Mouse (Mus musculus) ES-Bruce4 (cell line): ENCODE measurements around the gene Zc3h18. TPM values are rescaled to one million over a fixed set of nuclear protein-coding genes. Genes with fewer than 3 reads are reported as not detected.

Experiments used
- H3K27ac ChIP-seq: 2 replicates; pipeline ENCODE4 v1.5.1; 2012; ENCODE audit warnings: low read length, inconsistent platforms; ENCODE audit not compliant: insufficient read depth
- H3K27me3 ChIP-seq: 2 replicates; pipeline ENCODE4 v1.6.1; 2012; ENCODE audit warnings: mild to moderate bottlenecking, low read length, inconsistent platforms; ENCODE audit not compliant: control insufficient read depth, poor library complexity, insufficient read depth, severe bottlenecking
- H3K36me3 ChIP-seq: 2 replicates; pipeline ENCODE4 v1.6.1; 2012; ENCODE audit warnings: inconsistent platforms, mild to moderate bottlenecking, low read length, moderate library complexity; ENCODE audit not compliant: control insufficient read depth, poor library complexity, insufficient read depth, severe bottlenecking
- H3K4me1 ChIP-seq: one replicate; pipeline ENCODE4 v1.8.1; 2011; ENCODE audit warnings: low read length; ENCODE audit not compliant: control insufficient read depth, insufficient read depth
- H3K4me3 ChIP-seq: 2 replicates; pipeline ENCODE4 v1.5.1; 2011; ENCODE audit warnings: low read depth, mild to moderate bottlenecking, low read length
- H3K9ac ChIP-seq: 2 replicates; pipeline ENCODE4 v1.6.1; 2012; ENCODE audit warnings: low read depth, mild to moderate bottlenecking, inconsistent platforms; ENCODE audit not compliant: poor library complexity, severe bottlenecking
- H3K9me3 ChIP-seq: replicated peaks from 2 replicates; pipeline ENCODE4 v1.6.1; 2012; ENCODE audit warnings: mild to moderate bottlenecking, low read length, inconsistent platforms; ENCODE audit not compliant: control insufficient read depth, poor library complexity, insufficient read depth, severe bottlenecking
- CTCF ChIP-seq: IDR thresholded peaks from one replicate; pipeline ENCODE4 v1.8.1; 2011; ENCODE audit warnings: low read depth, low read length
- EP300 ChIP-seq: IDR thresholded peaks from 2 replicates; pipeline ENCODE4 v1.6.1; 2011; ENCODE audit warnings: low read depth, low read length; ENCODE audit not compliant: insufficient read depth
- POLR2A ChIP-seq: IDR thresholded peaks from one replicate; pipeline ENCODE4 v1.8.1; 2011; ENCODE audit warnings: low read length; ENCODE audit not compliant: insufficient read depth
- polyA plus RNA-seq: library from polyadenylated mRNA; stranded (reverse); fragments of >200 nt; gene quantifications from 2 replicates; pipeline ENCODE4 v1.2.4, GENCODE M21; 2011; ENCODE audit warnings: low read depth; ENCODE audit not compliant: missing spikeins, insufficient read depth, insufficient read length

Gene Zc3h18
- polyA plus RNA-seq, 1 experiment, result 67.2 TPM

DNA sequence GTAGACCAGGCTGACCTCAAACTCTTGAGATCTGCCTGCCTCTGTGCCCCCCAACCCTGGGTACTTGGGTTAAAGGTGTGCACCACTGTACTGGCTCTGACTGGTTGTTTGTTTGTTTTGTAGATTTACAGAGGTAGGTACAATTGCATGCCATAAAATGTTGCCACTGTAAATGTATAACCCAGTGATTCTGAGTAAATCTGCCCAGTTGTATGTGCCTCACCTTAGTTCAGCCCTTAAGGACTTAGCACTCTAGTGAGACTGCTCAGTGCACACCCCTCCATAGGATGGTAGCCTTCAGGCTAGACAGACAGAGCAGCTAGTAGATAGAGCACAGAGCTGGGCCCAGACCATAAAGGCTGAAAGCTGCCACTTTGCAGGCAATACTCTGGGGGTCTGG is 17.3 kb downstream of the Zc3h18 start:
- H3K27me3 ChIP-seq, result no peaks in the 10 kb centered on the region
- no peak overlapping the region for H3K27ac ChIP-seq
- no peaks in the 10 kb centered on the region for H3K9me3 ChIP-seq
- peaks cover 60% of the 10 kb centered on the region for H3K36me3 ChIP-seq
- no peak overlapping the region for H3K4me3 ChIP-seq
- no peak for TF ChIP-seq EP300
- no peak for TF ChIP-seq CTCF
- TF ChIP-seq POLR2A, result no peak
- no peak overlapping the region for H3K9ac ChIP-seq
- no peaks in the 10 kb centered on the region for H3K4me1 ChIP-seq

DNA sequence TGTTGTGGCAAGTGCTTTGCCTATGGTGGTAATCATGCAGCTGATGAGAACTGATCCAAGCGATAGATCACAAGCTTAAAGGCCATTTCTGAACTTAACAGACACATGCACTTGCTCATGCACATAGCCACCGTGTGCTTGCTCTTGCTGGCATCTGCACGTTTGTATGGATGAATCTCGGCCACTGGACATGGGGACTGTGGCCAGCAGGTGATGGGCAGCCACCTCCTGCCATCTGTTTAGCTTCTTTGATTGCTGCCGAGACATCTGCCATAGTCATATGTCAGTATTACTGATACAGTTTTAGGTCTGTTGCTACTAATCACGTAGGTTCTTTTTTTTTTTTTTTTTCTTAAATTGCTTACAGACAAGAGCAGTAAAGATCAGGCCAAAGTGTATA is 18.9 kb downstream of the Zc3h18 start:
- no peaks in the 10 kb centered on the region for H3K9me3 ChIP-seq
- H3K4me3 ChIP-seq, result no peak overlapping the region
- H3K27ac ChIP-seq, result no peak overlapping the region
- TF ChIP-seq EP300 (no peak), CTCF (no peak), POLR2A (no peak)
- H3K4me1 ChIP-seq, result no peaks in the 10 kb centered on the region
- H3K36me3 ChIP-seq, result peaks cover 62% of the 10 kb centered on the region
- H3K27me3 ChIP-seq, result no peaks in the 10 kb centered on the region
- H3K9ac ChIP-seq, result no peak overlapping the region

GRCm38 (mm10) chr8:122398186-122398585 is 21.8 kb downstream of the Zc3h18 start:
- TF ChIP-seq EP300 (no peak), CTCF (no peak), POLR2A (no peak)

GRCm38 (mm10) chr8:122405146-122405805 is 28.9 kb downstream of the Zc3h18 start:
- H3K4me3 ChIP-seq, result no peak overlapping the region
- H3K27ac ChIP-seq, result no peak overlapping the region
- H3K9me3 ChIP-seq, result no peaks in the 10 kb centered on the region
- H3K9ac ChIP-seq, result no peak overlapping the region
- no peaks in the 10 kb centered on the region for H3K27me3 ChIP-seq
- peaks cover 79% of the 10 kb centered on the region for H3K36me3 ChIP-seq
- H3K4me1 ChIP-seq, result no peaks in the 10 kb centered on the region
- TF ChIP-seq EP300 (no peak), POLR2A (no peak)

More at GRCm38 (mm10) chr8:122398186-122398585, 21.8 kb downstream of the Zc3h18 start:
- no peaks in the 10 kb centered on the region for H3K9me3 ChIP-seq
- H3K4me3 ChIP-seq, result no peak overlapping the region
- H3K27ac ChIP-seq, result no peak overlapping the region
- H3K4me1 ChIP-seq, result no peaks in the 10 kb centered on the region
- H3K9ac ChIP-seq, result no peak overlapping the region
- H3K27me3 ChIP-seq, result no peaks in the 10 kb centered on the region
- peaks cover 74% of the 10 kb centered on the region for H3K36me3 ChIP-seq

GRCm38 (mm10) chr8:122407678-122408077 is 31.3 kb downstream of the Zc3h18 start:
- Histone ChIP-seq H3K9me3 (no peaks in the 10 kb centered on the region), H3K36me3 (peaks cover 81% of the 10 kb centered on the region), H3K4me1 (no peaks in the 10 kb centered on the region), H3K27ac (no peak overlapping the region), H3K27me3 (no peaks in the 10 kb centered on the region), H3K9ac (no peak overlapping the region), H3K4me3 (no peak overlapping the region)
- TF ChIP-seq EP300, result no peak
- TF ChIP-seq CTCF, result no peak
- no peak for TF ChIP-seq POLR2A

- no peak overlapping the region for H3K4me3 ChIP-seq
- no peak overlapping the region for H3K27ac ChIP-seq
- no peak overlapping the region for H3K9ac ChIP-seq
- H3K9me3 ChIP-seq, result no peaks in the 10 kb centered on the region
- H3K4me1 ChIP-seq, result no peaks in the 10 kb centered on the region
- TF ChIP-seq CTCF (no peak), EP300 (no peak), POLR2A (no peak)
- H3K36me3 ChIP-seq, result peaks cover 63% of the 10 kb centered on the region
- H3K27me3 ChIP-seq, result no peaks in the 10 kb centered on the region
Measured at GRCm38 (mm10) chr8:122414311-122414710, 37.9 kb downstream of the Zc3h18 start.
